Mouse (Mus musculus): Measurements from ENCODE around the gene Adam1a. TPM values are rescaled to one million over a fixed set of nuclear protein-coding genes. Genes with fewer than 3 reads are reported as not detected.
A peak's percentile ranks its signal among the peaks of the same experiment; 100 is the strongest.
"Not testable (repeated sequence)": the region's sequence is repeated elsewhere in the genome, so short reads cannot be mapped to it uniquely, and the experiment has no call there.

Adam1a gene
- polyA plus RNA-seq, 1 experiment from 2014 or later = 1.4 TPM

GRCm38 (mm10) chr5:121545793-121546529 is 679 bp upstream of the Adam1a start, which contains the start of gene Mapkapk5:
Gene Mapkapk5, minus strand, starts transcription at chr5:121545905.
- DNase-seq (ENCODE audit: low spot score) = peak; percentile 98
- Histone ChIP-seq H3K27ac (peak within 1 kb of the TSS; percentile 100), H3K9me3 (no peaks in the 10 kb centered on the region), H3K27me3 (ENCODE audit: insufficient read depth, poor library complexity, severe bottlenecking) (no peaks in the 10 kb centered on the region), H3K36me3 (no peaks in the 10 kb centered on the region), H3K4me1 (peaks cover 27% of the 10 kb centered on the region), H3K4me3 (peak within 1 kb of the TSS; percentile 100)
- 2% methylated on average over 55 of the region's 55 CpGs for WGBS

GRCm38 (mm10) chr5:121543370-121543769 is 1.9 kb downstream of the Adam1a start:
- Histone ChIP-seq H3K4me1 (peaks cover 27% of the 10 kb centered on the region), H3K9me3 (no peaks in the 10 kb centered on the region), H3K36me3 (peaks cover 8% of the 10 kb centered on the region), H3K27ac (no peak overlapping the region), H3K4me3 (no peak overlapping the region), H3K27me3 (ENCODE audit: insufficient read depth, poor library complexity, severe bottlenecking) (no peaks in the 10 kb centered on the region)
- WGBS = 92% methylated on average over 3 of the region's 3 CpGs
- DNase-seq (ENCODE audit: low spot score) = no peak

- H3K36me3 ChIP-seq = peaks cover 26% of the 10 kb centered on the region
- H3K9me3 ChIP-seq = no peaks in the 10 kb centered on the region
- 91% methylated on average over 7 of the region's 7 CpGs for WGBS
- H3K4me3 ChIP-seq = no peak overlapping the region
- H3K27ac ChIP-seq = no peak overlapping the region
- no peak for DNase-seq (ENCODE audit: low spot score)
- peaks cover 23% of the 10 kb centered on the region for H3K4me1 ChIP-seq
- no peaks in the 10 kb centered on the region for H3K27me3 ChIP-seq (ENCODE audit: insufficient read depth, poor library complexity, severe bottlenecking)
Observed at GRCm38 (mm10) chr5:121541235-121541634, 4.0 kb downstream of the Adam1a start.

GRCm38 (mm10) chr5:121540066-121540465 is 5.2 kb downstream of the Adam1a start:
- no peak for DNase-seq (ENCODE audit: low spot score)
- 92% methylated on average over 5 of the region's 5 CpGs for WGBS
- Histone ChIP-seq H3K27ac (no peak overlapping the region), H3K36me3 (peaks cover 37% of the 10 kb centered on the region), H3K9me3 (no peaks in the 10 kb centered on the region), H3K4me3 (no peak overlapping the region), H3K4me1 (peaks cover 18% of the 10 kb centered on the region), H3K27me3 (ENCODE audit: insufficient read depth, poor library complexity, severe bottlenecking) (no peaks in the 10 kb centered on the region)

- no peak for DNase-seq (ENCODE audit: low spot score)
- H3K27ac ChIP-seq = no peak overlapping the region
- no peaks in the 10 kb centered on the region for H3K9me3 ChIP-seq
- H3K4me3 ChIP-seq = no peak overlapping the region
- peaks cover 4% of the 10 kb centered on the region; the same call in 1 of the 2 replicates for H3K4me1 ChIP-seq
- H3K36me3 ChIP-seq = peaks cover 60% of the 10 kb centered on the region
- no peaks in the 10 kb centered on the region for H3K27me3 ChIP-seq (ENCODE audit: insufficient read depth, poor library complexity, severe bottlenecking)
- WGBS = 78% methylated on average over 2 of the region's 2 CpGs
Observed at GRCm38 (mm10) chr5:121537588-121537987, 7.7 kb downstream of the Adam1a start.

GRCm38 (mm10) chr5:121536921-121537555 is 8.2 kb downstream of the Adam1a start:
- WGBS = 72% methylated on average over 7 of the region's 7 CpGs
- H3K36me3 ChIP-seq = peaks cover 66% of the 10 kb centered on the region

GRCm38 (mm10) chr5:121535116-121535515 is 10.2 kb downstream of the Adam1a start:
- Histone ChIP-seq H3K4me3 (no peak overlapping the region), H3K9me3 (no peaks in the 10 kb centered on the region), H3K27me3 (ENCODE audit: insufficient read depth, poor library complexity, severe bottlenecking) (no peaks in the 10 kb centered on the region), H3K36me3 (peaks cover 83% of the 10 kb centered on the region), H3K4me1 (no peaks in the 10 kb centered on the region), H3K27ac (no peak overlapping the region)
- no peak for DNase-seq (ENCODE audit: low spot score)
- 94% methylated on average over 3 of the region's 3 CpGs for WGBS

More at GRCm38 (mm10) chr5:121536921-121537555, 8.2 kb downstream of the Adam1a start:
- no peaks in the 10 kb centered on the region for H3K4me1 ChIP-seq
- no peaks in the 10 kb centered on the region for H3K27me3 ChIP-seq (ENCODE audit: insufficient read depth, poor library complexity, severe bottlenecking)
- H3K9me3 ChIP-seq = no peaks in the 10 kb centered on the region
- H3K27ac ChIP-seq = no peak overlapping the region
- no peak for DNase-seq (ENCODE audit: low spot score)
- no peak overlapping the region for H3K4me3 ChIP-seq

- Histone ChIP-seq H3K27ac (no peak overlapping the region), H3K36me3 (peaks cover 88% of the 10 kb centered on the region), H3K4me3 (no peak overlapping the region), H3K27me3 (ENCODE audit: insufficient read depth, poor library complexity, severe bottlenecking) (no peaks in the 10 kb centered on the region), H3K9me3 (no peaks in the 10 kb centered on the region), H3K4me1 (no peaks in the 10 kb centered on the region)
- 93% methylated on average over 5 of the region's 5 CpGs for WGBS
- DNase-seq (ENCODE audit: low spot score) = no peak
Observed at GRCm38 (mm10) chr5:121534521-121534920, 10.8 kb downstream of the Adam1a start.

GRCm38 (mm10) chr5:121526961-121527360 is 18.3 kb downstream of the Adam1a start:
- no peak overlapping the region for H3K4me3 ChIP-seq
- DNase-seq (ENCODE audit: low spot score) = no peak
- H3K36me3 ChIP-seq = peaks cover 86% of the 10 kb centered on the region
- H3K27me3 ChIP-seq (ENCODE audit: insufficient read depth, poor library complexity, severe bottlenecking) = no peaks in the 10 kb centered on the region
- no peak overlapping the region for H3K27ac ChIP-seq
- WGBS = 78% methylated on average over 8 of the region's 8 CpGs
- no peaks in the 10 kb centered on the region for H3K9me3 ChIP-seq
- no peaks in the 10 kb centered on the region for H3K4me1 ChIP-seq

GRCm38 (mm10) chr5:121526526-121526925 is 18.8 kb downstream of the Adam1a start:
- 80% methylated on average over 7 of the region's 7 CpGs for WGBS
- no peaks in the 10 kb centered on the region for H3K4me1 ChIP-seq

GRCm38 (mm10) chr5:121525774-121526450 is 19.4 kb downstream of the Adam1a start:
- Histone ChIP-seq H3K27ac (no peak overlapping the region), H3K4me1 (no peaks in the 10 kb centered on the region), H3K9me3 (no peaks in the 10 kb centered on the region), H3K4me3 (no peak overlapping the region), H3K27me3 (ENCODE audit: insufficient read depth, poor library complexity, severe bottlenecking) (no peaks in the 10 kb centered on the region), H3K36me3 (peaks cover 85% of the 10 kb centered on the region)
- 80% methylated on average over 14 of the region's 14 CpGs for WGBS
- DNase-seq (ENCODE audit: low spot score) = no peak

More at GRCm38 (mm10) chr5:121526526-121526925, 18.8 kb downstream of the Adam1a start:
- Histone ChIP-seq H3K27ac (no peak overlapping the region), H3K36me3 (peaks cover 85% of the 10 kb centered on the region), H3K27me3 (ENCODE audit: insufficient read depth, poor library complexity, severe bottlenecking) (no peaks in the 10 kb centered on the region), H3K9me3 (no peaks in the 10 kb centered on the region), H3K4me3 (no peak overlapping the region)
- no peak for DNase-seq (ENCODE audit: low spot score)

- peaks cover 51% of the 10 kb centered on the region for H3K36me3 ChIP-seq
- DNase-seq (ENCODE audit: low spot score); H3K27ac ChIP-seq; H3K27me3 ChIP-seq (ENCODE audit: insufficient read depth, poor library complexity, severe bottlenecking); H3K9me3 ChIP-seq; H3K4me3 ChIP-seq; H3K4me1 ChIP-seq: not testable (repeated sequence)
- WGBS = 86% methylated on average over 11 of the region's 17 CpGs
Observed at GRCm38 (mm10) chr5:121519758-121520157, 25.5 kb downstream of the Adam1a start.

GRCm38 (mm10) chr5:121518983-121519382 is 26.3 kb downstream of the Adam1a start:
- Histone ChIP-seq H3K4me3 (no peak overlapping the region), H3K36me3 (peaks cover 43% of the 10 kb centered on the region), H3K27ac (no peak overlapping the region), H3K27me3 (ENCODE audit: insufficient read depth, poor library complexity, severe bottlenecking) (no peaks in the 10 kb centered on the region), H3K4me1 (no peaks in the 10 kb centered on the region), H3K9me3 (no peaks in the 10 kb centered on the region)
- DNase-seq (ENCODE audit: low spot score) = no peak
- WGBS = 86% methylated on average over 9 of the region's 9 CpGs

Measured in heart, embryonic 10.5 days (tissue).